Comparison of ENCODE assay signal across 14 mouse cellular contexts in genomic region chr3:132864329-132864919, GRCm38 (mm10).
DNase-seq lines count a peak whose midpoint lies in the region; ATAC-seq lines count a peak whose summit lies in the region.
"Had no signal": no experiment of that assay in that cellular context is flagged by ENCODE, and none has a peak within 500 bp of the region (broad histone marks: within the 10 kb centered on the region; RNA-seq: fewer than 3 reads in every experiment).

No protein-coding gene starts in this region.

- no peaks in the 10 kb centered on the region for H3K36me3 ChIP-seq in forebrain, embryonic 15.5 days
- H3K36me3 ChIP-seq in forebrain, embryonic 11.5 days (ENCODE audit: control insufficient read depth, insufficient read depth, low read length): no peaks in the 10 kb centered on the region
- no peaks in the 10 kb centered on the region for H3K36me3 ChIP-seq in lung, embryonic 15.5 days
- no peaks in the 10 kb centered on the region for H3K36me3 ChIP-seq in embryonic facial prominence, embryonic 15.5 days
- H3K36me3 ChIP-seq in intestine, embryonic 16.5 days (ENCODE audit: control insufficient read depth, insufficient read depth, low read length): no peaks in the 10 kb centered on the region
- H3K36me3 ChIP-seq: G1E; limb, embryonic 13.5 days; midbrain, embryonic 13.5 days had no signal

- WGBS in forebrain, embryonic 15.5 days: 68% methylated on average over 14 of the region's 14 CpGs
- 82% methylated on average over 14 of the region's 14 CpGs for WGBS in forebrain, embryonic 11.5 days
- whole genome bisulfite sequencing in lung, embryonic 15.5 days: 62% methylated on average over 14 of the region's 14 CpGs
- WGBS in embryonic facial prominence, embryonic 15.5 days: 46% methylated on average over 14 of the region's 14 CpGs
- 72% methylated on average over 14 of the region's 14 CpGs for WGBS in intestine, embryonic 16.5 days

- no peak overlapping the region for H3K9ac ChIP-seq in forebrain, embryonic 15.5 days (replicated peaks)
- no peak overlapping the region for H3K9ac ChIP-seq in forebrain, embryonic 11.5 days (ENCODE audit: low read length)
- H3K9ac ChIP-seq in lung, embryonic 15.5 days: no peak overlapping the region
- no peak overlapping the region for H3K9ac ChIP-seq in embryonic facial prominence, embryonic 15.5 days
- no peak overlapping the region for H3K9ac ChIP-seq in intestine, embryonic 16.5 days (ENCODE audit: low read depth, low read length)
- H3K9ac ChIP-seq: limb, embryonic 13.5 days; midbrain, embryonic 13.5 days had no signal

- H3K4me3 ChIP-seq in forebrain, embryonic 15.5 days: no peak overlapping the region
- H3K4me3 ChIP-seq in forebrain, embryonic 11.5 days (ENCODE audit: low read depth, low read length): no peak overlapping the region
- no peak overlapping the region for H3K4me3 ChIP-seq in lung, embryonic 15.5 days
- 0 out of 2 replicates have a peak overlapping the region, but pooled peaks have one; percentile 7 for H3K4me3 ChIP-seq in embryonic facial prominence, embryonic 15.5 days (replicated peaks)
- no peak overlapping the region for H3K4me3 ChIP-seq in intestine, embryonic 16.5 days (ENCODE audit: low read length)
- H3K4me3 ChIP-seq: limb, embryonic 13.5 days; midbrain, embryonic 13.5 days had no signal

- H3K4me1 ChIP-seq in forebrain, embryonic 15.5 days: 0 out of 2 replicates have a peak, but pooled peaks cover 3% of the 10 kb centered on the region
- H3K4me1 ChIP-seq in forebrain, embryonic 11.5 days (replicated peaks; ENCODE audit: control insufficient read depth, insufficient read depth, low read length): no peaks in the 10 kb centered on the region
- H3K4me1 ChIP-seq in lung, embryonic 15.5 days: peaks cover 8% of the 10 kb centered on the region
- H3K4me1 ChIP-seq in embryonic facial prominence, embryonic 15.5 days: peaks cover 16% of the 10 kb centered on the region
- H3K4me1 ChIP-seq in intestine, embryonic 16.5 days (ENCODE audit: control insufficient read depth, insufficient read depth, low read length): no peaks in the 10 kb centered on the region
- H3K4me1 ChIP-seq: midbrain, embryonic 13.5 days had no signal

- no peaks in the 10 kb centered on the region for H3K27me3 ChIP-seq in forebrain, embryonic 15.5 days
- no peaks in the 10 kb centered on the region for H3K27me3 ChIP-seq in forebrain, embryonic 11.5 days (ENCODE audit: control insufficient read depth, insufficient read depth, low read length)
- H3K27me3 ChIP-seq in lung, embryonic 15.5 days: 0 out of 2 replicates have a peak, but pooled peaks cover 3% of the 10 kb centered on the region
- H3K27me3 ChIP-seq in embryonic facial prominence, embryonic 15.5 days: no peaks in the 10 kb centered on the region
- H3K27me3 ChIP-seq in intestine, embryonic 16.5 days (replicated peaks; ENCODE audit: control insufficient read depth, insufficient read depth, low read length): no peaks in the 10 kb centered on the region
- H3K27me3 ChIP-seq: limb, embryonic 13.5 days; midbrain, embryonic 13.5 days had no signal

- no peaks in the 10 kb centered on the region for H3K9me3 ChIP-seq in forebrain, embryonic 15.5 days
- H3K9me3 ChIP-seq in forebrain, embryonic 11.5 days (ENCODE audit: control insufficient read depth, low read length): no peaks in the 10 kb centered on the region
- H3K9me3 ChIP-seq in lung, embryonic 15.5 days: no peaks in the 10 kb centered on the region
- no peaks in the 10 kb centered on the region for H3K9me3 ChIP-seq in embryonic facial prominence, embryonic 15.5 days (replicated peaks)
- H3K9me3 ChIP-seq in intestine, embryonic 16.5 days (ENCODE audit: control insufficient read depth, low read length): no peaks in the 10 kb centered on the region
- H3K9me3 ChIP-seq: G1E; limb, embryonic 13.5 days; midbrain, embryonic 13.5 days had no signal

- 0 out of 2 replicates have a peak, but pooled peaks have one; percentile 33 for ATAC-seq in forebrain, embryonic 15.5 days (replicated peaks)
- ATAC-seq in forebrain, embryonic 11.5 days (replicated peaks; ENCODE audit: low FRiP score): no peak
- 0 out of 2 replicates have a peak, but pooled peaks have one; percentile 7 for ATAC-seq in lung, embryonic 15.5 days (ENCODE audit: borderline replicate concordance, extremely low read depth, low FRiP score, low TSS enrichment)
- ATAC-seq in embryonic facial prominence, embryonic 15.5 days (ENCODE audit: insufficient number of reproducible peaks, low FRiP score, low TSS enrichment, low read depth): 0 out of 2 replicates have a peak, but pooled peaks have one; percentile 52
- ATAC-seq in intestine, embryonic 16.5 days: no peak
- ATAC-seq: lung, postnatal 0 days; midbrain, embryonic 13.5 days had no signal

- H3K4me2 ChIP-seq in forebrain, embryonic 15.5 days (replicated peaks): no peak overlapping the region
- H3K4me2 ChIP-seq in forebrain, embryonic 11.5 days (ENCODE audit: low read depth, low read length, severe bottlenecking): no peak overlapping the region
- H3K4me2 ChIP-seq in lung, embryonic 15.5 days: no peak overlapping the region
- H3K4me2 ChIP-seq in embryonic facial prominence, embryonic 15.5 days (replicated peaks): peak overlapping the region; percentile 39
- no peak overlapping the region; the same call in 1 of the 2 replicates for H3K4me2 ChIP-seq in intestine, embryonic 16.5 days (ENCODE audit: low read depth, low read length)
- H3K4me2 ChIP-seq: heart, embryonic 11.5 days; limb, embryonic 13.5 days; midbrain, embryonic 13.5 days had no signal

- H3K27ac ChIP-seq in forebrain, embryonic 15.5 days (replicated peaks): no peak overlapping the region
- no peak overlapping the region for H3K27ac ChIP-seq in forebrain, embryonic 11.5 days (ENCODE audit: low read depth, low read length)
- no peak overlapping the region for H3K27ac ChIP-seq in lung, embryonic 15.5 days
- H3K27ac ChIP-seq in embryonic facial prominence, embryonic 15.5 days (replicated peaks): peak overlapping the region; percentile 58; the same call in 1 of the 2 replicates
- no peak overlapping the region for H3K27ac ChIP-seq in intestine, embryonic 16.5 days (ENCODE audit: low read length)
- H3K27ac ChIP-seq: limb, embryonic 13.5 days; midbrain, embryonic 13.5 days had no signal

- DNase-seq in forebrain, embryonic 11.5 days (ENCODE audit: low spot score): no peak
- no peak for DNase-seq in lung, postnatal 25 days (ENCODE audit: low spot score)
- peak; percentile 54 to 55 for DNase-seq in kidney, postnatal 36 days
- DNase-seq in natural killer cell, adult 2 months (ENCODE audit: low spot score in 2 of 2): no peak
- DNase-seq: right cerebral cortex, postnatal 4 days had no signal

Comparison
In these comparisons a context has a peak if more than half of its experiments do, and no peak if none do; other contexts are left out.
1. ATAC-seq: peak in forebrain, embryonic 15.5 days (single experiment), lung, embryonic 15.5 days (single experiment) and embryonic facial prominence, embryonic 15.5 days (single experiment); none in forebrain, embryonic 11.5 days (single experiment) and intestine, embryonic 16.5 days (single experiment).
2. DNase-seq: peak in kidney, postnatal 36 days (2 of 2); none in forebrain, embryonic 11.5 days (single experiment), lung, postnatal 25 days (single experiment) and natural killer cell, adult 2 months (0 of 2).